Mouse (Mus musculus) embryonic fibroblast, embryonic 13.5 days (primary cell): ENCODE results near the gene Gm7694.

Experiments
- CTCF ChIP-seq: IDR thresholded peaks from 2 replicates; pipeline ENCODE4 v1.5.1; 2011; ENCODE audit warnings: mild to moderate bottlenecking, control low read depth, low read length, moderate library complexity, borderline replicate concordance; ENCODE audit not compliant: insufficient read depth
- POLR2A ChIP-seq: IDR thresholded peaks from 2 replicates; pipeline ENCODE4 v1.6.1; 2011; ENCODE audit warnings: low read depth, mild to moderate bottlenecking, control low read depth, low read length, moderate library complexity

DNA sequence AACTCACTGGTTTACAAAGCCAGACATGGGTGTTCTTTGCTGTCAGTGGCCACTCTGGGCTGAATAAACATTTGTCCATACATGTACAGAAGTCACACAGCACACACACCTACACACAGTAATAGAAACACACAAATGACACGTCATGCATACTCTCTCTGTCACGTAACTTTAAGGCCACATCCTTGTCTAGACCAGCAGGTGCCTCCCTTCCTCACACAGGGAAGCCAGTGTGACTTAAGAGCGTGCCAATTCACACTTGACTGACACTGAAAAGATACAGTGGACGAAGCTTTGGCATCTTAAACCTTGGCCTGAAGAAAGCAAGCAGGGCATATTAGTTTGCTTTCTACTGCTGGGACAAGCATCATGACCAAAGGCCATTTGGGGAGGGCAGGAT, 26.6 kb upstream of the Gm7694 start:
- TF ChIP-seq CTCF (no peak), POLR2A (no peak)
